Mouse (Mus musculus): ENCODE results near the gene Tmem266. TPM values are rescaled to one million over a fixed set of nuclear protein-coding genes. Genes with fewer than 3 reads are reported as not detected.

Gene Tmem266
- polyA plus RNA-seq (2017; shearing (Covaris generic)), result not detected

GRCm38 (mm10) chr9:55326515-55327233 lies at the start of gene Tmem266, which contains the start of gene Nrg4:
Tmem266 (plus strand) TSS chr9:55326913.
Nrg4 (minus strand) TSS chr9:55326844.

Other genes with a start within 250 kb of the Tmem266 start
- 52.2 TPM for gene Ube2q2, start 178.1 kb upstream of the Tmem266 start, polyA plus RNA-seq (2017; shearing (Covaris generic))
- gene Fbxo22, start 118.0 kb upstream of the Tmem266 start, polyA plus RNA-seq (2017; shearing (Covaris generic)), result 22.6 TPM
- gene Nrg4, start 69 bp upstream of the Tmem266 start, polyA plus RNA-seq (2017; shearing (Covaris generic)), result 0.78 TPM
- 93.0 TPM for gene Etfa, start 185.3 kb downstream of the Tmem266 start, polyA plus RNA-seq (2017; shearing (Covaris generic))
- not detected for gene Isl2, start 211.8 kb downstream of the Tmem266 start, polyA plus RNA-seq (2017; shearing (Covaris generic))

Data from naive thymus-derived CD4-positive, alpha-beta T cell, adult 5 months (primary cell).